Mouse (Mus musculus): ENCODE results near the gene Camk2d.

- no peak for TF ChIP-seq CTCF (IDR thresholded peaks at IDR 0.05; ENCODE audit: control insufficient read depth, insufficient read depth, insufficient replicate concordance, low read depth, low read length)
- TF ChIP-seq POLR2A (IDR thresholded peaks at IDR 0.05; ENCODE audit: control insufficient read depth, low read depth, low read length): no peak
These were observed 74.3 kb downstream of the Camk2d start for GRCm38 (mm10) chr3:126670413-126670812.
